Mouse (Mus musculus) megakaryocyte progenitor cell, adult 5-6 weeks (primary cell): ENCODE data around the gene 2300002M23Rik. TPM values are rescaled to one million over a fixed set of nuclear protein-coding genes. Genes with fewer than 3 reads are reported as not detected.
A peak's percentile ranks its signal among the peaks of the same experiment; 100 is the strongest.

ENCODE experiments used
- ATAC-seq: replicated peaks from 2 replicates; pipeline ENCODE4 v1.8.0; 2016; ENCODE audit warnings: mild to moderate bottlenecking, moderate TSS enrichment, inconsistent platforms; ENCODE audit not compliant: poor library complexity
- total RNA-seq, 2 experiments: library from RNA; stranded (forward) in 1 of 2; stranded (reverse) in 1 of 2; fragments of 157-497, 149-512 nt in 1 of 2; fragments of 200-1000 nt in 1 of 2; gene quantifications; 2 replicates each; pipeline versions ENCODE4 v1.2.3 to v1.2.4; 2015 to 2017

Gene 2300002M23Rik
- total RNA-seq, 2 experiments from 2014 or later = not detected

DNA sequence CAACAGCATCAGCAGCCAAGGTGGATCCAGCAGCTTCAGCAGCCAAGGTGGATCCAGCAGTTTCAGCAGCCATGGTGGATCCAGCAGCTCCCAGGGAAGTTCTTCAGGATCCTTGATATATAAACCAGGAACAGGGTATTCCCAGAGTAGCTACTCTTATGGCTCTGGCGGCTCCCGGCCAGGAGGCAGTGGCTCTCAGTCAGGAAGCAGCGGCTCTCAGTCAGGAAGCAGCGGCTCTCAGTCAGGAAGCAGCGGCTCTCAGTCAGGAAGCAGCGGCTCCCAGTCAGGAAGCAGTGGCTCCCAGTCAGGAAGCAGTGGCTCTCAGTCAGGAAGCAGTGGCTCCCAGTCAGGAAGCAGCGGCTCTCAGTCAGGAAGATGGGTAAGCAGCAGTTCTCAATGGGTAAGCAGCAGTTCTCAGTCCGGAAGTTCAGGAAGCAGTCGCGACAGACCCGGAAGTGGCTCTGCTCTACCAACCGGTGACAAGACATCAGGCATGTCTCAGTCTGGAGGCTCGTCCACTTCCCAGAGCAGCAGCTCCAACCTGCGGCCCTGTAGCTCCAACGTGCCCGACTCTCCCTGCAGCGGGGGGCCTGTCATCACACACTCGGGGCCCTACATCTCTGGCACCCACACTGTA lies 12.4 kb upstream of the 2300002M23Rik start:
- ATAC-seq = no peak

DNA sequence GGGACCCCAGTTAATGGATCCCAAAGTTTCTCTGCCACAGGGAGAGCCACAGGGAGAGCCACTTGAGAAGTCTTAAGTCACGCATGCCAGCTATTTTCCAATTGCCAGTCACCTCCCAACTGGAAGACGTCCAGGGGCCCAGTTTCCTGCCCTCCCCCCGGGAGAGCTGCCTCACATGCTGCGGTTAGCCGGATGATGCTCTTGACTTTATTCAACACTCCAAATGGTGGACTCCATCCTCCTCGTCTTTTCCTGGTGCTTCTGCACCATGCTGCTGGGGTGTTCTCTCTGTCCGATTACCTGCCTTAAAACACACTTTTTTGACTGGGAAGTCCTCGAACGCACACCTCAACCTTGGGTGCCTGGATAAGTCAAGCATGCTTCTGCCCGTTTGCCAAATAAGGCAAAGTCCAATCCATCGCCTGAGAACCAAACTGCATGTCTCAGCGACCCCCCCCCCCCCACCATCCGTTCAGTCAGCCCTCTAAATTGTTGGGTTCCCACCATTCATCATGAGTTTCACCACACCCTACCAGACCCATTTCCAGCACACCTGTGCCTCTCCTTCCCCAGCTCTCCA lies 11.0 kb upstream of the 2300002M23Rik start:
- no peak for ATAC-seq

DNA sequence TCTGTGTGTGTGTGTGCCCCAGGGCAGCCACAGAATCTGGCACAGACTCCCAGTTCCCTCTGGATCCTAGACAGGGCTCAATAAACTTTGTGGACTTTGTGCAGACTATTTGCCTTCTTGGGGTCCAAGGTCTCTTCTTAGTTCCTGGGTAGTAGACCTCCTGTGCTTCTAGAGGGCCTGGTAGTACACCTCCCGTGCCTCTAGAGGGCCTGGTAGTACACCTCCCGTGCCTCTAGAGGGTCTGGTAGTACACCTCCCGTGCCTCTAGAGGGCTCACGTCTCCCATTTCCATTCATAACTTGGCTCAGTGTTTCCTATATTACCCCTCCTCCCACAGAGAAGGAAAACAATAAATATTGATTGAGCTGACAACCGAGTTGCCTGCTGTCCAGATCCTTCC lies 10.4 kb upstream of the 2300002M23Rik start:
- ATAC-seq = peak; percentile 96

DNA sequence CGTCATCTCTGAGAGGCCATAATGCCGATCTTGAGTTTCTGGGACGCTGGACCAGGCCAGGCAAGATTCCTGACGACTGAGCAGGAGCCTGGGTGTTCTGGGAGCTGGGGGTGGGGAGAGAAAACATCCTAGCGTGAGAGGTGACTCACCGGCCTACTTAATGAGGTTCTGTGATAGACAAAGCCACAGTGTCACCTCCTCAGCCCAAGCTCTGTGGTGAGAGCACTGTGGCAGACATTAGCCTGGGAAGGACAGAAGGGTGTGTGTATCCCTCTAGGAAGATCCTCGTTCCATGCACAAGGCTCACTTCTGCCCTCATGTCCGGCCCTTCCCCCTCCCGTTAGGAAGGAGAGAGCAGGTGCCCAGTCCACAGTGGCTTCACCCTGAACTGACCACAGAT lies 9.9 kb upstream of the 2300002M23Rik start:
- no peak for ATAC-seq

DNA sequence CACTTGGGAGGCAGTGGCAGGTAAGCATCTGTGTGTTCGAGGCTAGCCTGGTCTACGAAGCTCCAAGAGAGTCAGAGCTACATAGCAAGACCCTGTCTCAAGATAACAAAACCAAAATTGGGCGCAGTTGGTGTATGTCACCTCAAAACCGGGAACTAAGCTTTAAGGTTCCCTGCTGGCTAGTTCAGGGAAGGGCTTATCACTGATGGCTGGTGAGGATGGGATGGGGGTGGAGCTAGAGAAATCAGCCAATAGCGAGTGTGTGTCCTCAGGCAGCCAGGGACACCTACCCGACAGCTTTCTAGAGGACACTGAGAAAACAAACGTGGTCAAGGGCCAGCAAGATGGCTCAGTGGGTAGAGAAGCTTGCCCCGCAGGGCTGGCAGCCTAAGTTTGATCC lies 9.0 kb upstream of the 2300002M23Rik start:
- ATAC-seq = no peak

DNA sequence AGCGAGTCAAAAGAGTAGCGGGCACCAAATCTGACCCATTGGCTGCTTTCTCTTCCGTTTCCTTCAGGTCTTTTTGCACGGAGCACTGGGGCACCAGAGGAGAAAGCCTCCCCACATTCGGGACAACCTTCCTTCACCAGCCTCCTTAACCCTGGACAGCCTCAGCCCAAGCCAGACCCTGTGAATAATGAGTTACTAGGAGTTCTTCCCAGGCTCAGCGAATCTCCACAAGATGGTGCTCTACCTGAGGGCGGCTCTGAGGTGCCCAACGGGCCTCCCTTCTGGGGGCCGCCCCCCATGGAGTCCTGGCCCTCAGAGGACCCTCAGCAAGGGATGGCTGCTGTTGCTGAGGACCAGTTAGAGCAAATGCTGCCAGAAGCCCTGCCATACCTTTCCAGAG lies 517 bp downstream of the 2300002M23Rik start:
- no peak for ATAC-seq

DNA sequence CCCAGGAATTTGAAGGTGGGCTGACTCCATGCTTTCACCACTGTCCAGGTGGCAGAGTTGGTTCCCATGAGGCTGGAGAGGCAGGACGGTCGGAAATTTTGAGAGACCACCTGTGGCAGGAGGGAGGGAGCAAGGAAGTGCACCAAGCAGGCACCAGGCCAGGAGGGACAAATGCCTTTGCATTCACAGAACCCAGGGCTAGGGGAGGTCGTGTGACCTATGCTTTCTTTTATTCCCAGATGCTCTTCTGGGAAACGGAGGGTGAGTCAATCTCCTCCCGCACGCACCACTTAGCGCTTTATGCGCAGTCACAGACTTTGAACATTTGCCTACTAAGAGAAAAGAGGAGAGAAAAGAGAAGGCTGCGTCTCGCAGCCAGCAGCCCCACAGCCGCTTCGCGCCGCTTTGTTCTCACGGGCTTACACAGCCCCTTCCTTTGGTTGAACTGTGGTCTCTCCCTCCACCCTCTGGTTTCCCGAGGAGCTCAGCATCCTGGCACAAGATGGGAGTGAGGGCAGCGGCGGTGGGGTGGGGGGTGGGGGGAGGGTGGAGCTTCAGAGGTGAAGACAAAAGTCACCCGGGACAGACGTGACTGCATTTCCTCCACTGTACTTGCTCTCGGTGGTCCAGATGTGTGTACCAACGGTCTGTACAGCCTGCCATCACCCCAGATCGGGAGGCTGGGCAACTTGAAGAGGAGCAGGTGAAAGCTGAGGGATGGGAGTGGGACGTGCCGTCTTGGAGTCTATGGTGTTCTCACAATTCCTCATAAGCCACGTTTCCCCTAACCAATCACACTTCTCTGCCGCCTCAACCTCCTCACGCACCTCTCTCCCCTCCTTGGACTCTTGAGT lies 2.1 kb downstream of the 2300002M23Rik start:
- no peak for ATAC-seq

DNA sequence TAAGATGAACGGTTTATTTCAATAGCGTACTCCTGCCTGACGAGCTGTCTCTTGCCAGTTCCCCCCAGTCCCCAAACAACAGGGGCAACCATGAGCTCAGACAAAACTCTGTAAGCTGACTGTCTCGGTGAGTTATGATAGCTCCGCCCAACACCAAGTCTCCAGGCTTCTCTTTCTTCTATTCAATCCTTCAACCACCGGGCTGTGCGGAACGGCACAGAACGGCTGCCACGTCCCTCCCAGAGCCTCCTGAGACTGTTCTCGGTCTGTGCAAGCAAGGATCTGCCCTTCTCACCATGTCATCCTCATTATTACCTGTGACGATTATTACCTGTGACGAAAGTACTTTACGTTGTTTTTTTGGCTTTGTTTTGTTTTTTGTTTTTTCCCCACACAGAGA lies 3.6 kb downstream of the 2300002M23Rik start:
- ATAC-seq = no peak

DNA sequence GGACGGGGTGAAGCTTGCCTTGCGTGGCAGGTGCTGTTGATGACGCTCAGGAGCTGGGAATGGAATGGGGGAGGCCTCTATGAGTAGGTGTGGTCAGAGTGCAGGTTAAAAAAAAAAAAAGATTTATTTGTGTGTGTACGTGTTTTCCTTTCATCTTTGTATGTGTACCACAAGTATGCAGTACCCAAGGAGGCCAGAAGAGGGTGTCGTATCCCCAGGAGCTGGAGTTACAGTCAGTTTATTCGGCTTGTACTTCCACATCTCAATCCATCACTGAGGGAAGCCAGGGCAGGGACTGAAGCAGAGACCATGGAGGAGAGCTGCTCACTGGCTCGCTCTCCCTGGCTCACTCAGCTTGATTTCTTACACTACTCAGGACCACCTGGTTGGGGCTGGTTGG lies 4.2 kb downstream of the 2300002M23Rik start:
- no peak for ATAC-seq

DNA sequence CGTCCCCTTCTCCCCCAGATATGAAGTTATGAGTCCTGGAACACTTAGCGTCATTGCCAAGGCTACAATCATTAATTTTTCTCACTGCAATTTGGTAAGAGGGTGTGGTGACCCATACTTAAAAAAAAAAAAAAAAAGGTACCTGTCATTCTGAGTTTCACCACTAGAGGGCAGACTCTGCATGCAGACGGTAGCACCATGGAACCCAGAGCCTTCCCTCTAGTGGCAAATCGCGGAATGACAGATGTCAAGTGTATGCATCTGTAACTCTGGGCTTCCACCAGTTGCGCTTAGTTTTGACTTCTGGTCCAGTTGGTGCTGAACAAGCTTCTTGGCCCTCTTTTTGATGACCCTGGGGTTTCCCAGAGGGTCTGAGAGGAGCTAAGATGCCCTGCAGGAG lies 11.0 kb downstream of the 2300002M23Rik start:
- ATAC-seq = peak; percentile 98

DNA sequence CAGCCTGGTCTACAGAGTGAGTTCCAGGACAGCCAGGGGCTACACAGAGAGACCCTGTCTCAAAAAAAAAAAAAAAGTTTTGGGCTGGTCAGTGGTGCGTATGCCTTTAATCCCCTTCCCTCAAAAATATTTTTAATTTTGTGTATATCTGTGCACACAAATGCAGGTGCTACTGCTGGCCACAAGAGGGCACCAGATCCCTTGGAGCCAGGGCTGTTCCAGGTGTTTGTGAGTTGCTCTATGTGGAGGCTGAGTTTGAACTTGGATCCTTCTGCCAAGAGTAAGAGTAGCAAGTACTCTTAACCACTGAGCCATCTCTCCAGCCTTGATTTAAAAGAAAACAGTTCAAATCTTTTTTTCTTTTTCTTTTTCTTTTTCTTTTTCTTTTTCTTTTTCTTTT lies 15.7 kb downstream of the 2300002M23Rik start:
- no peak for ATAC-seq

DNA sequence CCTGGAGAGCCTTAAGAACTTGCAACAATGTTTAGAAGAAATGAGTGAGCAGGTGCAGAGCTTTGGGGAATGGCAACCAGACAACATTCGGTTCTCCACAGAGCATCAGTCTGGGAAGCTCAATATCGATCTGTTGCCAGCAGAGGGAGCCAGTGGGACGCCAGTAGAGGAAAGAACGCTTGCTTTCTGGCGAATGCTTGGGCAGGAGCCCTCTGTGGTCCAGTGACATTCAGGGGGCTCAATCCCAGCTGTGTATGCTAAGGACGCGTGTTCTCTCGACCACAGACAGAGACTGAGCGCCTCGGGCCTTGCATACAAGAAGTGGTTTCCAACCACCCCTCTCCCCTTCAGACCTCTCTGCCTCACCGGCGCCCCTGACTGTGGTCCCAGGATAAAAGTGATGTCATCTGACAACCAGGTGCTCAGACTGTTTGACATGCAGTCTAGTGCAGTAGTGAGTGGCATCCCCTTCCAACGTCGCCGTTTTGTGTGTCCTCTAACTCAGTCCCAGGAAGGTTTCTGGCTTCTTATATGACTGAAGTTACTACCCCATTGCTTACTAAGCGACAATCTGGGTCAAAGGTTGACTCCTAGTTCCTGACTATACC lies 17.2 kb downstream of the 2300002M23Rik start:
- ATAC-seq = peak; percentile 89

DNA sequence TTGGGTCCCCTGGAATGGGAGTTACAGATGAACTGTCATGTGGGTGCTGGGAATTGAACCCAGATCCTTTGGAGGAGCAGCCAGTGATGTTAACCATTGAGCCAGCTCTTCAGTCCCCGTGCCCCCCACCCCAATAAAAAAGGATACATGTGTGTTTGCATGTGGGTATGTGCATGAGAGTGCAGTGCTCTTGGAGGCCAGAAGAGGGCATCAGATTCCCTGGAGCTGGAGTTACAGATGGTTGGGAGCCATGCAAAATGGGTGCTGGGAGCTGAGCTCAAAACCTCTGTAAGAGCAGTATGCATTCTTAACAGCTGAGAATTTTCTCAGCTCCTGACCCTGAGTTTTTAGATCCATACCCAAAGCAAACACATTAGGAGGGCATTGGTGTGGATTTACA lies 20.0 kb downstream of the 2300002M23Rik start:
- no peak for ATAC-seq

DNA sequence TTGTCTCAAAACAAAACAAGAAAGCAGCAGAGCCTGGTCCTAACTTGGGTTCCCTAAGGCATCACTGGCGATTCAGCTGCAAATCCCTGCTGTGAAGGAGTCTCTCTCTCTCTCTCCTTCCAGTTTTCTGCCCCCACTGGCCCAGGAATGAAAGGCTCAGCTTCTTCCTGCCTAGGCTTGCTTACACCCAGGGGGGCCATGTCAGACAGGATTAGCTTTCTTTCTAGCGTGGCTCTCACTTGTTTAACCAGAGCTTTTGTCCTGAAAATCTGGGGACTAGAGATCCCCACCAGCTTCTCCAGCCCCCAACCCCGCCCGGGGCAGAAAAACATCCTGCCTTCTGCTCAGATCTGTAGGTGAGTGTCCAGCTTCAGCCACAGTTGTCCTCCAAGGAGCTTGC lies 21.1 kb downstream of the 2300002M23Rik start:
- ATAC-seq = no peak

DNA sequence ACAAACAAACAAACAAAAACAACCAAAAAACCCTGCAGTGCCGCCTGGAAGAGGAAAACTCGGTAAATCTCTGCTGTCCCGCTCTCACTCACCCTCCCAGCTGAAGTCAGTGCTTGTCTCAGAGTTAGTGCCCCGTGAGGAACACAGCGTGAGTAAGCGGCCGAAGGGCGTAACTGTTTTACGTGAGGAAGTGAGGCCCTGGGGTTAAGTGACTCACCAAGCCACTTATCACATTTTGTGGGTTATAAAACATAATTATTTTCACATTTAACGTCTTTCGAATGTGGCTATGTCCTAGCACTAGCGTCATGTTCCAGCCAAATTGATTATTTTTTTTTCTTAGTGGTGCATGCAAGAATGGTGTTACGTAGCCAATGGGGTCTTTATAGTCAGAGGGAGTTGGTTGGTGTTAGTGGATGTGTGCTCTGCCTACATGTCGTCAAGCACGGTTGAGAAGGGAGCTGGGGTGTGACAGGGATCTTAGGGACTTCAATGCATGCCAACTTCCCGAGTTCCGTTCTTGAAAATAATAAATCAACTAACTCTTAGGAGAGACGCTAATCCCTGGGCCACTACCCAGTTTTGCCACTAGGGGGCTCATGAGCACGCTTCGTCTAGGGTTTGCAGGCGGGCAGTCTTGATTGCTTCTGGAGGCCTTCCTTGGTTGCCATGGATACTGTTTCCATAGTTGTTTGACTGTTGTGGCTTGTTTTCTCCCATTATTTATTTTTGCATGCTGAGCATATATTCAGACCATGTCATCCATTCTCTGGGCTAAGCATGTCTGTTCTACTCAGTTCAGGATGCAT lies 23.4 kb downstream of the 2300002M23Rik start:
- peak; percentile 84 for ATAC-seq

DNA sequence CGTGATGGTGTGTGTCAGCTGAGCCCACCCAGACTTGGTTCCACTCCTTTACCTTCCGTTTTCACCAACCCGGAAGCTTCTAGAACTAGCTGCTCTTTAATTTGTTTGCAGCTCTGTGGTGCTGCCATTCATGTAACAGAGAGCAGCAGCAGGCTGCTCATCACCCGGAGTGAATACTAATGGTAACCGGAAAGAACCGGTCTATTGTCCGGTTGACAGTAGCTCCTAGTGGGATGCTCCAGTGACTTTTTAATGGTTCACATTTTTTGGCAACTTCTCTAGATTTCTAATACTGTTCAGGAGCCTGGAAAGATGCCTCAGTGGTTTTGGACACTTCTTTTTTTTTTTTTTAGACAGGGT lies 23.9 kb downstream of the 2300002M23Rik start:
- no peak for ATAC-seq

DNA sequence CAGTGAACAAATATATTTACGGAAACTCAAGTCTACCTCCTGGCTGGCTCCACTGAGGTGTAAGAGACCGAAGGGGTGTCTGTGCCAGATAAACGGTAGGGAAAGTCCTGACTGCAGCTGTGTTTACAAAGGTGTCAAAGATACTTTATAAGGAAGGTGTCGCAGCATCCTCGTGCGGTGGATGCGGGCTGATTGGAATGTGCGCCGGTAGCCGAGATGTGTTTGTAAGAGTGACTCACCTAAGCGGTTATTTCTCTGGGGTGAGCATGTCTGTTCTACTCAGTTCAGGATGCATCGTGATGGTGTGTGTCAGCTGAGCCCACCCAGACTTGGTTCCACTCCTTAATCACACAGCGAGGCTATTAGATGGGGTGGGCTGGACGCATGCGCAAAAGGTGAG lies 24.5 kb downstream of the 2300002M23Rik start:
- ATAC-seq = no peak

DNA sequence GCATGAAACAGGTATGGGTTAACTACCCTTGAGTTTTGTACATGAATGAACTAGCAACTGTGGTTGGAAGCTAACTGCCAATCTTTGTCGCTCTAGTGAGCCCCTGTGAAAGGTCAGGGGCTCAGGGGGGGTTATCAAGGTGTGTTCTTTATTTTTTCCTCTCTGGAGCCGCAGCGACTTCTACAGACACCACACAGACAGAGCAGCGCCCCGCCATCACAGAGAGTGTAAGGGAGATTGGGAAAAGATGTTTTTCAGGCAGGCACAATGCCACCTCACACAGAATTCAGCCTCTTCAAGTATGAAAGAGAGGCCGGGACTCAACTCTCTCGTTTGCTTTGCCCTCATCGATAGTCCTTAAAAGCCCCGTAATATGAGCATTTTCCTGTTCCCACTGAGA lies 24.9 kb downstream of the 2300002M23Rik start:
- ATAC-seq = no peak

DNA sequence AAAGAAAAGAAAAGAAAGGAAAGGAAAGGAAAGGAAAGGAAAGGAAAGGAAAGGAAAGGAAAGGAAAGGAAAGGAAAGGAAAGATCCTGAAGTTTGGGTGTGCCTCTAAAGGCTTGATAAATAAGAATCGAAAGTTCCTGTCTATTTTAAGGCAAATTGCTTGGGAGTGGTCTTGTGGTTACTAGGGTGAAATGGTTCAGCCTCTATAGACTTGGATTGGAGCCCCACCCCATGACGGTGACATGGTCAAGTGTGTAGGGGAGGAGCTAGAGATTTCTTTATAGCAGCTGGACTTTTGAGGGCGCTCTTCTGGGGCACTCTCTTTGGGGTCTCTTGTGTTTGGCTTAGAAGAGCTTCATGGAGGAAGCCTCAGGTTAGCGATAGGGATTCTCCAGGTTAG lies 26.5 kb downstream of the 2300002M23Rik start:
- no peak for ATAC-seq

DNA sequence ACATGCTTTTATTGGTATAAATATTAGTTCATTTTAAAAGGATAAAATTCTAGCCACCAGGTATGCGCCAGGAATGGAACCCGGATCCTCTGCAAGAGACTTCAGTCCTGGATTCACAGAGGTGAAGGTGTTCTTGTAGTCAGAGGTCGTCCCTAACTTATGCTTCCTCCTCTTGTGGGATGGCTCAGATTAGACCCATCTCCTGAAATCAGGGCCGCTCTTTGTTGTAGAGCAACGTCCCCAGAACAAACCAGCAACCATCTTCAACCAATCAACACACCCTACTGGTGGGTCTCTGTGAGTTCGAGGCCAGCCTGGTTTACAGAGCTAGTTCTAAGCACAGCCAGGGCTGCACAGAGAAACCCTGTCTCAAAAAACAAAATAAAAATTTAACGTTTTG lies 27.2 kb downstream of the 2300002M23Rik start:
- no peak for ATAC-seq

DNA sequence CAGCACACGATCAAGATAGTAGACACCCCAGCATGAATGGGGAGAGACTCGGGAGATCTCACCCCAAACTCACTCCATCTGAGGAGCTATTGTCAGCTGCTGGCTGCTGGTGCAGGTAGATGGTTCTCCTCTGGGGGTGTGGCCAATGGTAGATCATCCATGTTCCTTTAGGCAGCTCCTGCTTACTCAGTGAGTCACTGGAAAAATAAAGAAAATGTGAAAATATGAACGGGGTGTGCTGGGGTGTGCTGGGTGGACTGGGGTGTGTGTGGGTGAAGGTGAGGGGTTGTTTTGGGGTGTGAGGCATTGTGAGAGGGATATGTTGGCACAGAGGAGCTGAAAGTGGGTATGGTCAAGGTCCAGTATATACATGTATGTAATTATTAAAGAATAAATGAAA lies 30.1 kb downstream of the 2300002M23Rik start:
- no peak for ATAC-seq
